Mouse (Mus musculus): ENCODE results near the gene Sema4c. TPM values are rescaled to one million over a fixed set of nuclear protein-coding genes. Genes with fewer than 3 reads are reported as not detected.
"Not testable (repeated sequence)": the region's sequence is repeated elsewhere in the genome, so short reads cannot be mapped to it uniquely, and the experiment has no call there.

Sema4c gene
- polyA plus RNA-seq, 1 experiment from 2014 or later, result 29.4 TPM

GRCm38 (mm10) chr1:36540807-36541206 is 17.3 kb downstream of the Sema4c start:
- Histone ChIP-seq H3K27ac (no peak overlapping the region), H3K4me3 (no peak overlapping the region), H3K4me1 (peaks cover 4% of the 10 kb centered on the region; the same call in 1 of the 2 replicates), H3K9ac (no peak overlapping the region), H3K36me3 (peaks cover 39% of the 10 kb centered on the region), H3K9me3 (no peaks in the 10 kb centered on the region), H3K27me3 (no peaks in the 10 kb centered on the region), H3K4me2 (replicated peaks) (no peak overlapping the region)
- WGBS, result 92% methylated on average over 12 of the region's 12 CpGs
- ATAC-seq (ENCODE audit: insufficient number of reproducible peaks, insufficient read depth, low FRiP score, low TSS enrichment), result no peak

GRCm38 (mm10) chr1:36540132-36540531 is 18.0 kb downstream of the Sema4c start:
- H3K4me3 ChIP-seq, result no peak overlapping the region
- 87% methylated on average over 11 of the region's 11 CpGs for WGBS
- no peaks in the 10 kb centered on the region for H3K9me3 ChIP-seq
- no peaks in the 10 kb centered on the region for H3K27me3 ChIP-seq
- no peak overlapping the region for H3K9ac ChIP-seq
- no peaks in the 10 kb centered on the region for H3K4me1 ChIP-seq
- no peak overlapping the region for H3K27ac ChIP-seq
- peaks cover 39% of the 10 kb centered on the region for H3K36me3 ChIP-seq
- H3K4me2 ChIP-seq (replicated peaks), result no peak overlapping the region
- ATAC-seq (ENCODE audit: insufficient number of reproducible peaks, insufficient read depth, low FRiP score, low TSS enrichment), result no peak

GRCm38 (mm10) chr1:36539186-36539585 is 19.0 kb downstream of the Sema4c start, which contains the start of gene Gm42417:
Gene Gm42417 (minus strand): TSS chr1:36539429.
- H3K9me3 ChIP-seq, result no peaks in the 10 kb centered on the region
- no peak within 1 kb of the TSS for H3K4me2 ChIP-seq (replicated peaks)
- no peaks in the 10 kb centered on the region for H3K27me3 ChIP-seq
- no peak within 1 kb of the TSS for H3K9ac ChIP-seq
- no peak for ATAC-seq (ENCODE audit: insufficient number of reproducible peaks, insufficient read depth, low FRiP score, low TSS enrichment)
- no peak within 1 kb of the TSS for H3K27ac ChIP-seq
- no peak within 1 kb of the TSS for H3K4me3 ChIP-seq
- H3K36me3 ChIP-seq, result peaks cover 39% of the 10 kb centered on the region
- WGBS, result 45% methylated on average over 8 of the region's 9 CpGs
- H3K4me1 ChIP-seq, result no peaks in the 10 kb centered on the region

- H3K36me3 ChIP-seq, result peaks cover 39% of the 10 kb centered on the region
- ATAC-seq (ENCODE audit: insufficient number of reproducible peaks, insufficient read depth, low FRiP score, low TSS enrichment), result no peak
- 85% methylated on average over 4 of the region's 4 CpGs for WGBS
Observed at GRCm38 (mm10) chr1:36538727-36539126, 19.4 kb downstream of the Sema4c start.

GRCm38 (mm10) chr1:36536783-36537182 is 21.4 kb downstream of the Sema4c start, which contains the start of gene Ankrd23:
Gene Ankrd23 (minus strand): TSS chr1:36536883.
- not testable (repeated sequence) for H3K4me3 ChIP-seq; H3K27me3 ChIP-seq; H3K27ac ChIP-seq; H3K9ac ChIP-seq; H3K9me3 ChIP-seq; H3K4me1 ChIP-seq; ATAC-seq (ENCODE audit: insufficient number of reproducible peaks, insufficient read depth, low FRiP score, low TSS enrichment); H3K4me2 ChIP-seq (replicated peaks)
- H3K36me3 ChIP-seq, result peaks cover 35% of the 10 kb centered on the region
- 94% methylated on average over 9 of the region's 9 CpGs for WGBS

More at GRCm38 (mm10) chr1:36538727-36539126, 19.4 kb downstream of the Sema4c start:
- Histone ChIP-seq H3K4me2 (replicated peaks) (no peak overlapping the region), H3K27ac (no peak overlapping the region), H3K4me3 (no peak overlapping the region), H3K9me3 (no peaks in the 10 kb centered on the region), H3K27me3 (no peaks in the 10 kb centered on the region), H3K9ac (no peak overlapping the region), H3K4me1 (0 out of 2 replicates have a peak, but pooled peaks cover 2% of the 10 kb centered on the region)

GRCm38 (mm10) chr1:36536397-36536728 is 21.8 kb downstream of the Sema4c start:
- no peaks in the 10 kb centered on the region for H3K27me3 ChIP-seq
- H3K4me1 ChIP-seq, result 0 out of 2 replicates have a peak, but pooled peaks cover 3% of the 10 kb centered on the region
- no peak overlapping the region for H3K9ac ChIP-seq
- H3K9me3 ChIP-seq, result no peaks in the 10 kb centered on the region
- no peak overlapping the region for H3K4me3 ChIP-seq
- H3K27ac ChIP-seq, result no peak overlapping the region
- H3K36me3 ChIP-seq, result peaks cover 31% of the 10 kb centered on the region
- 58% methylated on average over 8 of the region's 8 CpGs for WGBS
- H3K4me2 ChIP-seq (replicated peaks), result no peak overlapping the region
- no peak for ATAC-seq (ENCODE audit: insufficient number of reproducible peaks, insufficient read depth, low FRiP score, low TSS enrichment)

GRCm38 (mm10) chr1:36535477-36536396 is 22.4 kb downstream of the Sema4c start:
- WGBS, result 83% methylated on average over 11 of the region's 11 CpGs
- Histone ChIP-seq H3K4me1 (0 out of 2 replicates have a peak, but pooled peaks cover 3% of the 10 kb centered on the region), H3K9ac (no peak overlapping the region), H3K27ac (no peak overlapping the region), H3K9me3 (no peaks in the 10 kb centered on the region), H3K27me3 (no peaks in the 10 kb centered on the region), H3K4me2 (replicated peaks) (no peak overlapping the region), H3K4me3 (no peak overlapping the region), H3K36me3 (peaks cover 32% of the 10 kb centered on the region)
- no peak for ATAC-seq (ENCODE audit: insufficient number of reproducible peaks, insufficient read depth, low FRiP score, low TSS enrichment)

- no peak overlapping the region for H3K9ac ChIP-seq
- no peak for ATAC-seq (ENCODE audit: insufficient number of reproducible peaks, insufficient read depth, low FRiP score, low TSS enrichment)
- no peaks in the 10 kb centered on the region for H3K27me3 ChIP-seq
- no peak overlapping the region for H3K27ac ChIP-seq
- H3K4me2 ChIP-seq (replicated peaks), result no peak overlapping the region
- H3K4me3 ChIP-seq, result no peak overlapping the region
- 0 out of 2 replicates have a peak, but pooled peaks cover 3% of the 10 kb centered on the region for H3K4me1 ChIP-seq
- WGBS, result 85% methylated on average over 6 of the region's 6 CpGs
- peaks cover 21% of the 10 kb centered on the region for H3K36me3 ChIP-seq
- H3K9me3 ChIP-seq, result no peaks in the 10 kb centered on the region
Observed at GRCm38 (mm10) chr1:36534595-36535058, 23.5 kb downstream of the Sema4c start.

- WGBS, result 82% methylated on average over 6 of the region's 6 CpGs
- Histone ChIP-seq H3K36me3 (peaks cover 12% of the 10 kb centered on the region), H3K4me1 (0 out of 2 replicates have a peak, but pooled peaks cover 3% of the 10 kb centered on the region), H3K9ac (no peak overlapping the region), H3K4me3 (no peak overlapping the region), H3K4me2 (replicated peaks) (no peak overlapping the region), H3K9me3 (no peaks in the 10 kb centered on the region), H3K27me3 (no peaks in the 10 kb centered on the region), H3K27ac (peak overlapping the region; percentile 18; the same call in 1 of the 2 replicates)
- 0 out of 2 replicates have a peak, but pooled peaks have one; percentile 43 for ATAC-seq (ENCODE audit: insufficient number of reproducible peaks, insufficient read depth, low FRiP score, low TSS enrichment)
Observed at GRCm38 (mm10) chr1:36533546-36533945, 24.6 kb downstream of the Sema4c start.

- H3K4me1 ChIP-seq, result 0 out of 2 replicates have a peak, but pooled peaks cover 3% of the 10 kb centered on the region
- no peaks in the 10 kb centered on the region for H3K9me3 ChIP-seq
- H3K4me3 ChIP-seq, result no peak overlapping the region
- WGBS, result 90% methylated on average over 12 of the region's 12 CpGs
- H3K27ac ChIP-seq, result no peak overlapping the region
- no peak; the same call in 1 of the 2 replicates for ATAC-seq (ENCODE audit: insufficient number of reproducible peaks, insufficient read depth, low FRiP score, low TSS enrichment)
- no peak overlapping the region for H3K4me2 ChIP-seq (replicated peaks)
- H3K9ac ChIP-seq, result no peak overlapping the region
- peaks cover 14% of the 10 kb centered on the region for H3K36me3 ChIP-seq
- no peaks in the 10 kb centered on the region for H3K27me3 ChIP-seq
Observed at GRCm38 (mm10) chr1:36531461-36531860, 26.7 kb downstream of the Sema4c start.

- H3K9me3 ChIP-seq, result no peaks in the 10 kb centered on the region
- H3K27ac ChIP-seq, result no peak overlapping the region
- H3K4me1 ChIP-seq, result 0 out of 2 replicates have a peak, but pooled peaks cover 3% of the 10 kb centered on the region
- ATAC-seq (ENCODE audit: insufficient number of reproducible peaks, insufficient read depth, low FRiP score, low TSS enrichment), result no peak
- WGBS, result 92% methylated on average over 7 of the region's 7 CpGs
- H3K9ac ChIP-seq, result no peak overlapping the region
- H3K27me3 ChIP-seq, result no peaks in the 10 kb centered on the region
- no peak overlapping the region for H3K4me3 ChIP-seq
- H3K36me3 ChIP-seq, result peaks cover 13% of the 10 kb centered on the region
- no peak overlapping the region for H3K4me2 ChIP-seq (replicated peaks)
Observed at GRCm38 (mm10) chr1:36530962-36531361, 27.2 kb downstream of the Sema4c start.

- Histone ChIP-seq H3K36me3 (peaks cover 18% of the 10 kb centered on the region), H3K4me3 (no peak overlapping the region), H3K4me2 (replicated peaks) (no peak overlapping the region), H3K27me3 (no peaks in the 10 kb centered on the region), H3K9ac (no peak overlapping the region), H3K9me3 (no peaks in the 10 kb centered on the region), H3K27ac (no peak overlapping the region), H3K4me1 (0 out of 2 replicates have a peak, but pooled peaks cover 3% of the 10 kb centered on the region)
- no peak for ATAC-seq (ENCODE audit: insufficient number of reproducible peaks, insufficient read depth, low FRiP score, low TSS enrichment)
- WGBS, result 70% methylated on average over 8 of the region's 8 CpGs
Observed at GRCm38 (mm10) chr1:36530485-36530884, 27.7 kb downstream of the Sema4c start.

All from embryonic facial prominence, embryonic 12.5 days (tissue).